Mouse (Mus musculus): ENCODE measurements at regions not wholly inside any gene's neighbourhood (a gene's known extent, or its start where the extent isn't known, plus 50 kb on each side); places are given as distances from the start of the nearest gene placed in this dataset.
"Not testable (repeated sequence)": the region's sequence is repeated elsewhere in the genome, so short reads cannot be mapped to it uniquely, and the experiment has no call there.

DNA sequence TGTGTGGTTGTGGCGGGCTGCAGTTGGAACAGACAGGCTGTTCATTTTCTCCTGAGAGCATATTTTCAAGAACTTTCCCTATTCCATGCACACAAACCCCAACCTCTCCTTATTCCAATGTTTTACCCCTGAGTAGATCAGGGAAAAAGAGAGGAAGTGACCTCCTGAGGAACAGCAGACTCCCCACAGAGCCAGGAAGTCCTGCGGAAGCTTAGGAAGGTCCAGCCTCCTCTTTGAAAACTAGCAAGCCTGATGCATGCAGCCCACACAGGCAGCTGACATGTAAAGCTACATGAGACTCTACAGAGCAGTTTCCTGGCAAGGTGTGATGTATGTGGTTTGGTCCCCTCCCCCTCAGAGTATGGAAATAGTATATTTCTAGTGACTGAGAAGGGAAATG lies 160.9 kb upstream of the Col8a1 start:
- DNase-seq (ENCODE audit: extremely low spot score in 1 of 2, low spot score in 1 of 2): no peak

DNA sequence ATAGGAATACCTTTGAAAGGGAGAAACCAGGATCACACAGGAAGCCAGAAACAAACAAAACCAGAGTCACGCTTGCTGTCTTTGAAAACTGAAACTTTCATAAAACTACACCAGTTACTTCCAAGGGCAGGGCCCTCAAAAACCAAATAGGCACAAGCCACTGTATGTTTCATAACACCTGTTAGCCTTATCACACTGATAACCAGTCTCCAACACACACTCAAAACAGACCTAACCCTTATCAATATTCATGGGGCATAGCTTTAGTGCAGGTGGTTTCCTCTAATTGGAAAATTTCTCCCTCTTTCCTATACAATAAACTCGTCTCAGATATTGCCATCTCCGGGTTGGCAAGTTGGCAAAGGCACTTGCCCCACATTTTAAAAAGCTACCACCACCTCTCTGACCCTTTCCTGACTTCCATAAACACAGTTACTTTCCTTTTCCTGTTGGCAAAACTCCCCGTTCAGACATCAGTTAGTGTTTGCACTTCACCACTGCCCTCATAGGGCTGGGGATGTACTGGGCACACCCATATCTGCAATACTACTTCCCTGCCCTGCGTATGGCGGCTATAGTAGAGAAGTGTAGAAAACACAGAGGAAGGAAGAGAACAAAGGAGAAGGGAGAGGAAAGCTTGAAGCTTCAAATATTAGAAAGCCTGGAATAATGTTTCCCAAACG lies 169.1 kb upstream of the Col8a1 start:
- DNase-seq (ENCODE audit: extremely low spot score in 1 of 2, low spot score in 1 of 2): no peak

DNA sequence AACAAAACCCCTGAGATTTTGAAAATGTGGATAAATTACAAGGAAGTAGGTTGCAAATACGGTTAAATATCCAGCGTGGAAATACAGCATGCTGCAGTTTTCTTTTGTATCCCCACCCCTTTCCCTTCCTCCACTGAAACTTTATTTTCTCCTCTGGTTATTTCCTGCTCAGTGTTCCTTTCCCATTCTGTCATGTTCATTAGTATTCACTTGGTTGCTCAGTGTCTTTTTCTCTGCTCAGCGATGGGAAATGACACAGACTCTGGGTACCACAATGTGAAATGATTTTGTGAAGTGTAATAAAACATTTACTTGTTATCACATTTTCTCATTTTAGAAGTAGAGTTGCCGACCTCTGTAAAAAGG lies 169.6 kb upstream of the Col8a1 start:
- DNase-seq (ENCODE audit: extremely low spot score in 1 of 2, low spot score in 1 of 2): no peak

DNA sequence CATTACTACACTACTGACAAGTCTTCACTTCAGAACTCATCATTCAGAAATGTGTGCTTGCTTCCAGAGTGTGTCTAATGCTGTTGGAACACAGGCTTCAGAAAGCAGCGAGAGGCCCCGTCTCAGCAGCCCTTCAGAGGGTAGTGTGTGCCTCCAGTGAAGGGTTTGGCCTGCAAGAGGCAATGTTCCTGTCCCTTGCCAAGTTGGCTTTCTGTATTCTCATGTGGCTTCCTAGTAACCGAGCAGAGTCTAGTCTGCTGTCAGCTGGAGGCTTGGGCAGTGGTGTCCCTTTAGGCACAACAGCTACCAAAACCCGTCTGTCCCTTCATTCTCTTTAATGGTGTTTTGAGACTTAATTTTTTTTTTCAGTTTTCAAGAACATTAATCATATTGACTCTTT lies 173.3 kb upstream of the Col8a1 start:
- DNase-seq (ENCODE audit: extremely low spot score in 1 of 2, low spot score in 1 of 2): no peak

DNA sequence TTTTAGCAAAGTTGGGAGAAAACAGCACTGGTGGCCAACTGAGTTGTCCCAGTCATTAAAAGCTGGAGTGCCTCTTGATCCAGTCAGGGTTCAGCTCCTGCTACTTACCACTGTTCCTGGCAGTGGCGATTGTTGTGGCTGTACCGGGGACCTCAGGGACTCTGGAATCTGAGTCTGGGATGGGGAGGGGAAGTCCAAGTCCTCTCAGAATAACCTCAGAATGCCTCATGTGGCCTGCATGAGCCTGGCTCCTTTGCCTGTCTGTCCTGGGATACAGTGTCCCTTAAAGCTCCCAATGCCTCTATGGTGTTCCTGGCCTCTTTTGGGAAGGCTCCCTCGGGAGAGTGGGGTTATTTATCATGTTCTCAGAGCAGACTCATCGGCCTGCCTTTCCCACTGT lies 173.8 kb upstream of the Col8a1 start:
- no peak for DNase-seq (ENCODE audit: extremely low spot score in 1 of 2, low spot score in 1 of 2)

DNA sequence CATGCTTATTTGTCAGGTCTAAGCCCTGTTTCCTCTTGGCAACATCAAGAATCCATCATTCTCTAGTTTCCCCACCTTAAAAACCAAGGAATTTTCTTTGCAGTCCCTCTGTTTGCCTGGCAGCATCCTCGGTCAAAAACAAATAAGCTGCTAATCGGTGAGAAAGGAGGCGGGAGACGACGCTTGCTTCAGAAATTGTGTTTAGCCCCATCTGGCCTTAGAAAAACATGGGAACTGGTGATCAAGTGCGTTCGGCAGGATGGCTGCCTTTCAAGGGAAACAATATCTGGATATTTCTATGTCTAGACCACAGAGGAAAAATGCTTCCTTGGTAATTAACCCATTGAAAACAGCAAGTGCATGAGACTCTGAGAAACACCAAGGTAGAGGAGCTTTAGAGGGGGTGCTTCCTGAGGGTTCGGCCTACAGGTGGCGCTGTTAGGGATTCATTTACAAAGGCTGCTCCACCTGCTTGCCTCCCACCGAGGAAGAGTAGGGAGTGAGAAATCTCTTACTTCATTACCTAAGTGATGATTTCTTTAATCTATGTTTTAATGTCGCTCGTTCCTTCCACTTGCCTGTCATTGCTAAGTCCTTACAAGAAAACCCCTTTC lies 174.7 kb upstream of the Col8a1 start:
- DNase-seq (ENCODE audit: extremely low spot score in 1 of 2, low spot score in 1 of 2): no peak

DNA sequence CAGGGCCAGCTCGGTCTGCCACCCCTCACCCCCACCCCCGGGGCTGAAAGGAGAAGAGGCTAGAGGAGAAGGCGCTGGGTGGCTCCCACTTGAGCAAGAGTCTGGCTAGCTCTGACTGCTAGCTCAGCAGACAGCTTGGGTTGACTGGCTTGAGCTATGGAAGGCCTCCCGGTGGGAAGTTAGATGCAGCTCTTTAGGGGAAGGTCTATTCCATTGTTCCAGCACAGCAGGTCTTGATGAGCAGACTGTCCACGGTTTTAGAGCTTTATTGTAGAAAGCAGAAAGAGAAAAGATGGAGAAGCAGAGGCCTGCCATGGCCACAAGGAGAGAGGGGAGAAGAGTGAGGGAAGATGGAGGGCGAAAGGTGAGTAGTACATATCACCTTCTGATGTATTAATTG lies 190.9 kb upstream of the Col8a1 start:
- no peak for DNase-seq (ENCODE audit: extremely low spot score in 1 of 2, low spot score in 1 of 2)

DNA sequence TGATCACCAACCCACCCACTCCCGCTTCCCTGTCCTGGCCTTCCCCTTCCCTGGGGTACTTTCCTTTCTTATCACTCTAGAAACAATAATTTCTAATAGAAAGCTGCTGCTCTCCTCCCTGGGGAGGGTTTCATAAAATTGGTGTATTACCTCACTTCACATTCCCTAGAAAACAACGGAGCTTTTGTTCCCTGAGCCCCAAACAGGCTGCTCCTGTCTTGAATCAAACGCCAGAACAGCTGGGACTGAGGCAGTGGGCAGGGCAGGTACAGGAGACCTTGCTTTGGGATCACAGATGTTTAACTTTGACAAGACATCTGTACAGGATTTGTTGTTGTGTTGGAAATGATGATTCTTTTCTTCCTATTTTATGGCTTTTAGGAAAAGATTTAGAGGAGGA lies 192.8 kb upstream of the Col8a1 start:
- DNase-seq (ENCODE audit: extremely low spot score in 1 of 2, low spot score in 1 of 2): no peak

DNA sequence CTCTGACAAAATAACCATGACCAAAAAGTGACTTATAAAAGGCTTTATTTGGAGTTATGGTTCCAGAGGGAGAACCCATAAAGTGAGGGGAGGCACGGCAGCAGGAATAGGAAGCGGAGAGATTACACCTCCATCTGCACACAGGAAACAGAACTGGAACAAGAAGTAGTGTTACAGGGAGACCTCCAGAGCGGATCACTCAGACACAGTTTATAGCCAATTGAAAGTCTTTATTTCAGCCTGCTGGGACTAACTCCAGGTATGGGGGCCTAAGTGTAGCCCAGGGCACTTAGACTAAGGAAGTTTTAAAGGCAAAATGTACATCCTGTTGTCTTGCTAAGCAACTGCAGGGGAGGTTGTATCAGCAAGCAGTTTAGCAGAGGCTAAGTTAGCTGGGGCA lies 195.1 kb upstream of the Col8a1 start:
- DNase-seq (ENCODE audit: extremely low spot score in 1 of 2, low spot score in 1 of 2): no peak

DNA sequence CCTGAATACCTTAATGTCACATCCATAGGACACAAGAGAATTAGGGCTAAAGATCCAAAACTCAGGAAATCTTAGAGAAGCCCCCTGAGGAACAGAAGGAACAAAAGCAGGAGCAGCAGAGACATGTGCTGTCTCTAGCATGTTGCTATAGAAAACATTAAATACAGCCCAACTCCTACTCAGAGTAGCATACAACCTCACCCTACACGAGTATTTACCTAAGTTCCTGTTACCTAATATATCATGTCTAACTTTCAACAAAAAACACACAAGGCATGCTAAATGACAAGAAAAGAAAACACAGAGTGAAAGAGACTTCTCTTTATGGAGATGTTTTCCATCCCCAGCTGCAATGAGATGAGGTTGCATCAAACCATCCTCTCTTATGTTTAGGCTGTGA lies 216.4 kb upstream of the Col8a1 start:
- DNase-seq (ENCODE audit: extremely low spot score in 1 of 2, low spot score in 1 of 2): no peak

DNA sequence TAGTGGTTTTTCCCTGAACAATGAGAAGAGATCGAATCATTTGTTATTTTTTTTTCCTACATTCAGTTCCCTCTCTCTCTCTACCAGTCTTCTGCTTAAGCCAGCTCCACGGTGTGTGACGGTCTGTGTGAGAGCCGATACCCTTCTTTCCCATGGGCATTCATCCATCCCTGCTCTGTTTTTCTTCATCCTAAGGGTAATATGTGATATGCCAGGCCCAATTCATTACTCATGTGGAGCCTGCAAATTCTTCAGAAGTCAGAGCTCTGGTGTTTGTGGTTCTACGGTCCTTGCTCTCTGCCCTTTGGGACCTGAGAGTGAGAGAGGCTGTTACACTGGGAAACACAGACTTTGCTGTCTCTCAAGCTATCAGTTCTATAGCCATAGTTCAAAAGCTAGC lies 229.6 kb upstream of the Col8a1 start:
- no peak for DNase-seq (ENCODE audit: extremely low spot score in 1 of 2, low spot score in 1 of 2)

DNA sequence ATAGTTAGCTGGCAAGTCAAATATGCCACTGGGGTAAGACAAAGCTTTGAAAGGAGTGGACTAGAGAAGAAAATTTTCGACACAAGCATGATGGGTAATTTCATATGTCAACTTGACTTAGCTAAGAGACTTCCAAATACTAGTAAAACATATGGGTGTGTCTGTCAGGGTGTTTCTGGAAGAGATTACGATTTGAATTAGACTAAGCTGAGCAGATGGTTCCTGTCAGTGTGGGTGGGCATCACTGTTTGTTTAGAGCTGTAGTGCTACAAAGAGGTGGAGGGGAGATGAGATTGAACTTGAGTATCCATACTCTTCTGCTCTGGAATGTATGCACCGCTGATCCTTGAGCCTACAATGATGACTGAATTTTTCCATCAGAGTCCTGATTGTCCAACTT lies 251.2 kb upstream of the Col8a1 start:
- peak in 1 of 2 experiments; percentile 19 for DNase-seq (ENCODE audit: extremely low spot score in 1 of 2, low spot score in 1 of 2)

DNA sequence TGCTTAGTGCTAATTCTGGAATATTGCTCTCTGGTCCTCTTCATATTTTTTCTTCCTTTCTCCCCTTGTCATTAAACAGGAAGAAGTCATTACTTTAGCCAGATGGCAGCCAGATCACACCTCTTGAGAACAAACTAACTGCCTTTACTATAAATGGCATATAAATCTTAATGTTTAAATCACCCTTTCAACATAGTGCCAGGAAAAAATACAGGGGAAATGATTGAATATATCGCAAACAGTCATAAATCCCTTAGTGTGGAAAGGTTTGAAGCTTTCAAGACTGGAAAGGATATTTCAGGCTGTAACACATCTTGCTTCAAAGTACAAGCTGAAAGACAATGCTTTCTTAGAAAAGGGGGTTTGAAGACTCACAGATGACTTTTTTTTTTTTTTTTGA lies 259.0 kb upstream of the Col8a1 start:
- peak in 1 of 2 experiments; percentile 11 for DNase-seq (ENCODE audit: extremely low spot score in 1 of 2, low spot score in 1 of 2)

DNA sequence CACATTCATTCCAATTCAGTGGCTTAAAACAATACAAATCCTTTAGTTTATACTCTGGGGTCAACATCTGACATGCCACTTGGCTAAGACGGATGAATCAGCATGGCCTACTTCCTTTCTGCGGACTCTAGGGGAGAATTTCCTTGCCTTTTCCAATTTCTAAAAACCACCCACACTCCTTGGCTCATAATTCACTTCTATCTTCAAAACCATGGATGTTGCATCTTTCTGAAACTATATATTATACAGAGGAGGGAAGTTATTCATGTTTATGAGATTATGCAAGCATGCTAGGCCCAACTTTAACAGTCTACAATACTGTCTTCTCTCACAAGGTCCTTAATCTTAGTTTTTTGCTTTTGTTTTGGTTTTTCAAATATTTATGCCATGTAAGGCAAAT lies 273.0 kb upstream of the Col8a1 start:
- DNase-seq (ENCODE audit: extremely low spot score in 1 of 2, low spot score in 1 of 2): peak in 1 of 2 experiments; percentile 27

DNA sequence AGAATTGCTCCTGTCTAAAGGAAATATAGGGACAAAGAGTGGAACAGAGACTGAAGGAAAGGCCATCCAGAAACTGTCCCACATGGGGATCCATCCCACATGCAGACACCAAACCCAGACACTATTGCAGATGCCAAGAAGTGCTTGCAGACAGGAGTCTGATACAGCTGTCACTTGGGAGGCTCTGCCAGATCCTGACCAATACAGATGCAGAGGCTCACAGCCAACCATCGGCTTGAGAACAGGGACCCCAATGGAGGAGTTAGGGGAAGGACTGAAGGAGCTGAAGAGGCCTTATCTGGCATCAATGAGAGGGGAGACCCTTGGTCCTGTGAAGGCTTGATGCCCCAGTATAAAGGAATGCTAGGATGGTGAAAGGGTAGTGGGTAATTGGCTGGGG lies 274.0 kb upstream of the Col8a1 start:
- DNase-seq (ENCODE audit: extremely low spot score in 1 of 2, low spot score in 1 of 2): not testable (repeated sequence)

DNA sequence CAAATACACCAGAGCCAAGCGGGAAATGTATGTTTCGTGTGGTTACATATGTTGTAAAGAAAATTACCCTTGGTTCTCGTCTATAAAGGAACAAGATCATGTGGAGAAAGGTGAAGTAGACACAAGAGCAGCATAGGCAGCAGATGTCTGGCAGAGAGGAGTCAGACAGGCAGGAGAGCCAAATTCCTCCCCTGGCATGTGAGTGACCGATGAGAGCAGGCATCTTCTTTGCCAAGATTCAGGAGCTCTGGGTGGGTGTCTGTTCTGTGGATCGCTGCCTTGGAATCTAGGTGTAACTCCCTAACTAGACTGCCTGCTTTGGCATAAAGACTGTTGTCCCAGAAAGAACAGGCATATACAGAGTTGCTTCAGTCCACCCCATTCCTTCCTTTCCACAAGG lies 275.1 kb upstream of the Col8a1 start:
- DNase-seq (ENCODE audit: extremely low spot score in 1 of 2, low spot score in 1 of 2): no peak

DNA sequence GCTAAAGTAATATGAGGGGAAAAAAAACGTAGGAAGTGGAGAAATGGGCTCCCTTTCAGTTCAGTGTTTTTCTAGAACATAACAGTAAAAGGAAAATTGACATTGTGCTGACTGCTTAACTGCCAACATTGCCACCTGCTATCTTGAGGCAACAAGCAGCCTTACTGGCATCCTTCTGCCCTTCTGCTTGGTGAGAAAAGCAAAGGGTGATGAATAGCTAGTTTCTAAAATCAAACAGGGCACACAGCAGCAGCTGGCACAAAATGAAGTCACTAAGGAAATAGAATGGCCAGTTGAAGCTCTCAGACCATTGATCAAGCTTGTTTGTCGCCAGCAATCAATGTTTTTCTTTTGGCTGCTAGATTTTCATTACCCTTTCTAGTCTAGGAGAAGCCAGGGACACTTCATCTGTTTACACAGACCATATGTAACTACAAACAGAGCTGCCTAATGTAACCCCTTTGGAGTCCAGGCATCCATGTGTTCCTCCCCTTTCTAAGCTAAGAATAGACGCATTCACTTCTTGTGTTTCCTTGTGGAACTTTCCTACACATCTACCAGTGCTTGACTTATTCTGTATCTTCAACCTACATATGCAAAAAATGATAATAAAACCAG lies 314.2 kb upstream of the Col8a1 start:
- no peak for DNase-seq (ENCODE audit: extremely low spot score in 1 of 2, low spot score in 1 of 2)

DNA sequence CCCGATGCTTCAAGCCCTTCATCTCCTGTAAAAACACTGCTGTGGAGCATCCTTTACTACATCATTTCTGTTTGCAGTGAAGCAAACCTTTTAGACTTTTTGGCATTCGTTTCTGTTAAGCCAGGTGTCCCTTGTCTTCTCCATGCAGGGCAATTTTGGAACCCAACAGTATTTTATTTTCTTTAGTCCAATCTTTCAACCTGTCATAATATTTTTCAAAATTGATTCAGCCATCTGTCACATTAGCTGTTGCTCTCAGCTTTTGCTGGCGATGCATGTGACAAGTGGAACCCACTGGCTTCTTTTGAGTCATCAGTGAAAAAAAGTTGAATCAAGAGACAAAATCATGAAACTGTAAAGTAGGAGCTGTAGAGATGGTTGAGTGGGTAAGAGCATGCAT lies 317.9 kb upstream of the Col8a1 start:
- DNase-seq (ENCODE audit: extremely low spot score in 1 of 2, low spot score in 1 of 2): no peak

DNA sequence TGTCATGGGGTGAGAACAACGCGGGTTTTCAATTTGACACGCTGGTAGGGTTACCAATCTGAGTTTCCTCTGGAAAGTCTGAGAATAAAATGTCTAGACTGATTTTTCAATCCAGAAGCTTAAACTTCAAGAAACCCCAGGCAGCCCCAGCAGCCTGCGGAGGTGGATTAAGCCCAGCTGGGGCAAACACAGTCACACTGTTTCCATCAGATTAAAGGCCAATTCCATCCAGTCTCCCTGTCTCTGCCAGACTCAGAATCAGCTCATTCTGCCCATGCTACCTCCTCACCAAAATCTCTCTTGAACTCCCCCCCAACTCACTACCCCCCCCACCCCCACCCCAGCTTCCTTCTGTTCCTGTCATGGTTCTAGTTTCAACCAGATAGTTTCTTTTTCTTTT lies 307.9 kb upstream of the Dcbld2 start:
- no peak for DNase-seq (ENCODE audit: extremely low spot score in 1 of 2, low spot score in 1 of 2)

DNA sequence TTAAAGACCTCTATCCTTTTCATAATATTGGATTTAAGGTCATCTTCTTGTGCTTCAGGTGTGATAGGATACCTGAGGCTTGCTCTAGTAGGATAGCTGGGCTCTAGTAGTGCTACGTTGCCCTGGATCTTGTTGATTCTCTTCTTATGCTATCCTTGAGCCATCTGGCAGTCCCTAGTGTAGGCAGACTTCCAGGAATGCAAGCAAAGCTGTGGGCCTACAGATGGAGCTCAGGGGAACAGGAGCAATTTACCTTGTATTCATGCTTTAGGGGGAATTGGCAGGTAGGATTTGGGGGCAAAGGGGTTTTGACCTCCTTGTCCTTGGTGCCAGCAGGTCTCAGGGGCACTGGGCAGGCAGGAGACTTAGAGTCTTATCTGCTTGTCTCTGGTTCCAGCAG lies 297.8 kb upstream of the Dcbld2 start:
- DNase-seq (ENCODE audit: extremely low spot score in 1 of 2, low spot score in 1 of 2): no peak

DNA sequence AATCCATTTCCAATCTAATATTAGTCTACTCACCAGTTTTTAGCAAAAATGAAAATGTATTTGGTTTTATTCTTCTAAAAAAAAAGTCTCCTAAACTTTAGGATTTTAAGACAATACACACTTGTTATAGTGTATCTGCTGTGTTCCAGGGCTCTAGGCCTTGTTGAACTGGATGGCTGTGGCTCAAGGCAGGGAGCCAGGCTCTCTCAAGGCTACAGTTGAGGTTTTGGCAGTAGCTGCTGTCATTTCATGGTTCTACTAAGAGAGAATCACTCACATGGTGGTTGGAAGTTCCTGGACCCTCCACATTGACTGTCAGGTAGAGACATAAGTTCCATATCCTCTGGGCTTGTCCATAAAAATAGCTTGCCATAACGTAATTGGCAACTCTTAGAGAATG lies 282.2 kb upstream of the Dcbld2 start:
- no peak for DNase-seq (ENCODE audit: extremely low spot score in 1 of 2, low spot score in 1 of 2)

DNA sequence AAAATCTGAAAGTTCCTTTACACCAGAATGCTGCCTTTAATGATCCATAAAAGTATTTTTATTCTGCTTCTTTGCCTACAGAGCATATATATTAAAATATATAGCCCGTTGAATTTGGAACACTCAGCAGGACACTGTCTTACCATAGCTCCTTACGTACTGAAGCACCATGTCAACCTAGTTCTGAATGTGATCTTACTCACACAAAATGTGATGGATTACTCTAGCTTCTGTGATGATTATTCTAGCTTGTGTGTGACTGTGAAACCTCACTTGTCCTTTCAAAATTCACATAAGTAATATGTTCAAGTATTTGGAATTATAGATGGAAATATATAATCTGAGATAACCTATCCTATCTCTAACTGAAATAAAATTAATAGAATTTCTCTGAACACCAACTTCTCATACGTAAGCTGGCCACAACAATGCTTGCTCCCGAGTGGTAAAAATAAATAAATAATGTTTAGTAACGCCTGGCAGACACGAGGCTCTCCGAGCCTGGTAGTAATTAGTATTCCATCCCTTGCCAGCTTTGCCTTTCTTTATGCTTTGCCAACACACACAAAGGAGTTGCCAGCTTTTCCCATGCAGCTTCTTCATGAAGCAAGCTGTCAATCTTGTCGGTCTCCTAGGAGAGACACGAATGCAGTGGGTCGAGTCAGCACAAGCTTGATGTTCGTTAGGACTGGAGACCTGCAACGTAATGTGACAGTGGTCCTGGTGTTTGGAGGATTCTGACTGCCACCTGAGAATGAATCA lies 271.9 kb upstream of the Dcbld2 start:
- peak in 1 of 2 experiments; percentile 2 for DNase-seq (ENCODE audit: extremely low spot score in 1 of 2, low spot score in 1 of 2)
